Mouse (Mus musculus): ENCODE measurements around the gene Olfr117.
"Not testable (repeated sequence)": the region's sequence is repeated elsewhere in the genome, so short reads cannot be mapped to it uniquely, and the experiment has no call there.

Gene Olfr117

DNA sequence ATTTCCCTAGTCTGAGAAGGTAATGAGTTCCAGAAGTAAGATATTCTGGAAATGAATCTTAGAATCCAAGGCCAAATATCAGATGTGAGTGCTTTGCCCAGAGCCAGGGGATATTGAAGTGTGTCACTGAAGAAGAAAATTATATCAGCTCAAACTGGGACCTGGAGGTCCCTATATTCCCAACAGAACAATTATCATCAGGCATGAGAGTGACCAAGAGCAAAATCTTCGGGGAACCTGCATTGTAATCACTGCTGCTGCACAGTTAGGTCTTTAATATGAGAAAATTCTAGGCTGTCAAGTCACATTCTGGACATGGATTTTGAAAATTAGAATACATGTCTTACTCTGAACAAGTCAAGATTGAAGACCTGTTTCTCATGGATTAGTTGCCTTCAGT, at the start of gene Olfr117:
Olfr117 (minus strand) TSS at position 101 of the 400 bp plus-strand sequence.
- in situ Hi-C loops (cut with MboI) = no loop called here

- in situ Hi-C loops (cut with MboI) = not testable (repeated sequence)
These were observed 32.7 kb upstream of the Olfr117 start, which contains the start of gene Olfr119 for GRCm38 (mm10) chr17:37696264-37696663. Gene Olfr119 (plus strand): TSS chr17:37696564.

DNA sequence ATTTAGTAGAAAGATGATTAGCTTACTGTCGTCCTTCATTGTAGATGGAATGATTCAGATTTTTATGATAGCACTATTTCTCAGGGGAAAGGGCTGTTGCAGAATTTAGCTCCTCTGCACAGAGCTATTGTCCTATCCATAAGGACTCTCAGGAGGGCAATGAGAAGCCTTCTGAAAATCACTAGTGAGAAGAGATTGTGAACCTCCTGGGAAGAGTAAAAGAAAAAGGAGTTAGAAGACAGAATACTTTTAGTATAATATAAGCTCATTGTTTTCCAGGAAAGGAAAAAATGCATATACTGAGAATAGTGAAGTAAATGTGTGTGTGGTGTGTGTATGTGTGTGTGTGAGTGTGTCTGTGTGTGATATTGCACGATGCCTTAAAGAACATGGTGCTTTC, 3.1 kb upstream of the Olfr117 start, which contains the start of gene Olfr118:
Olfr118 (plus strand) TSS at position 301 of the 400 bp plus-strand sequence.
- in situ Hi-C loops (cut with MboI) = no loop called here

DNA sequence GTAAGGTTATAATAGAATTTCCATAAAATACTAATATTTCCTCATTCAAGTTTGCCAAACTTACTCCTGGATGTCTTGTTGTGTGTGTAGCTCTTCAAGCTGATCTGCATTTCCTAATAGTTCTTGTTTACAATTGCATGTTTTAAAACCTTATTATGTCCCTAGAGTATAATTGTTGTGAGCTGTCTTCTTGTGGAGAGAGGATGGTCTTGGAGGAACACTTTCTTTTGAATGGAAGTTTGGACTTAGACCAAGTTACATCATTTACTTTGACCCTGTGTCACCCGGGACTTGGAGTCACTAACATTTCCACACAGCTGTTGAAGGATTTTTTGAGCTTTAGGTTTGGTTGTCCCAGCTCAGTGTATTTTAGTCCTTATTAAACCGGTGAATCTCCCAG, 36.6 kb downstream of the Olfr117 start, which contains the start of the genes Olfr115 and Olfr116:
Olfr115 (minus strand) TSS at position 101 of the 400 bp plus-strand sequence.
Olfr116 (minus strand) TSS at position 191 of the 400 bp plus-strand sequence.
- in situ Hi-C loops (cut with MboI) = no loop called here

Data from mature B cell (primary cell).